Mouse (Mus musculus) heart, postnatal 0 days (tissue): ENCODE data around the gene C130074G19Rik.

Source experiments
- CTCF ChIP-seq: IDR thresholded peaks from 2 replicates; pipeline ENCODE4 v1.5.1; 2016; ENCODE audit warnings: antibody characterized with exemption, control low read depth, low read depth
- EP300 ChIP-seq: IDR thresholded peaks from 2 replicates; pipeline ENCODE4 v1.6.1; 2016; ENCODE audit warnings: antibody characterized with exemption, low read depth

- TF ChIP-seq CTCF (no peak), EP300 (no peak; the same call in 1 of the 2 replicates)
Measured at GRCm38 (mm10) chr1:184864381-184864801, 18.6 kb downstream of the C130074G19Rik start.
